Mouse (Mus musculus): ENCODE measurements at regions not wholly inside any gene's neighbourhood (a gene's known extent, or its start where the extent isn't known, plus 50 kb on each side); places are given as distances from the start of the nearest gene placed in this dataset.

DNA sequence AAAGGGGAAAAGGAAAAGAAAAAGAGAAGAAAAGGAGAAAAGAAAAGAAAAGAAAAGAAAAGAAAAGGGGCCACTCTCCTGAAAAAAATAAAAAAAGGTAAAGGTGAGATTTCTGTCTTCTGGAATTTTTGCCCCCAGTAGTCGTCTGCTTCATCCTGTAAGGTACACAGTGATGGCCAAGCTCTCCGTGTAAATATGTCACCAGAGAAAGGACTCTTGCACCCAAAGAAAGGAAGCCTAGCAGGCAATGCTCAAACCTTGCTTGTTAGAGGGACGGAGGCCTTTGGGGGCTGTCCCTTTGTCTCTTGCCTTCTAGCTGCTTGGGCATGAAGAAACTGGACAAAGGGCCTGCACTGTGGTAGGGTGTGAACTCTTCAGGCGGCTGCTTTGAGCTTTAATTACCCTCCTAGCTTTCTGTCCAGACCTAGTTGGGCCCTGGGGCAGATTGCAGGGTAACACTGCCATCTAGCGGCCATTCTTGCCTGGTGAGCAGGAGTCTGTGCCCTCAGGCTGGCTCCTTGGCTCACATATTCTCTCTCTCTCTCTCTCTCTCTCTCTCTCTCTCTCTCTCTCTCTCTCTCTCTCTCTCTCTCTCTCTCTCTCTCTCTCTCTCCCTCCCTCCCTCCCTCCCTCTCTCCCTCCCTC, 367.7 kb upstream of the Vrk2 start:
- Histone ChIP-seq H3K27ac (ENCODE audit: low read length) (no peak overlapping the region), H3K4me2 (replicated peaks; ENCODE audit: low read depth, low read length) (no peak overlapping the region), H3K27me3 (ENCODE audit: control insufficient read depth, insufficient read depth, low read length) (no peaks in the 10 kb centered on the region), H3K36me3 (ENCODE audit: control insufficient read depth, insufficient read depth, low read length) (no peaks in the 10 kb centered on the region), H3K4me3 (ENCODE audit: low read depth, low read length) (no peak overlapping the region), H3K9ac (replicated peaks; ENCODE audit: low read depth, low read length) (no peak overlapping the region), H3K9me3 (ENCODE audit: control insufficient read depth, low read depth, low read length) (no peaks in the 10 kb centered on the region), H3K4me1 (ENCODE audit: control insufficient read depth, insufficient read depth, low read length) (no peaks in the 10 kb centered on the region)
- peak; percentile 90 for ATAC-seq (ENCODE audit: insufficient number of reproducible peaks, insufficient read depth, low FRiP score, low read depth)
- 8% methylated on average over 5 of the region's 5 CpGs for WGBS

DNA sequence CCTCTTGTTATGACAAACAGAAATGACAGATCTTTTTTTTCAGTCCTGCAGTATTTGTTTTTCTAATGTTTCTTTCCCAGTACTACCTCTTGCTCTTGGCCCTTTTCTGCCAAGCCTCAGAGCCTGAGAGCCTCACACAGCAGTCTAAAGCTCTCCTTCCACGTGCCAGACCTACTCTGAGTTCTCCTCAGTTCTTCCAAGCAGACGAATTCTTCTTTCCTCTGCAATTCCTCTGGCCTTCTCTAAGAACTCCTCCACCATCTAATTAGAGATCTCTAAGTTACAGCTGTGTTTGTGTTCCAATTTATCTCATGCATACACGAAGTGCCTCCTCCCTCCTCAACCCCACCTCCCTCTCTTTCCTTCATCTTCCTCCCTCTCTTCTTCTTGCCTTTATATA, 362.4 kb upstream of the Vrk2 start:
- Histone ChIP-seq H3K9me3 (ENCODE audit: control insufficient read depth, low read depth, low read length) (no peaks in the 10 kb centered on the region), H3K4me2 (replicated peaks; ENCODE audit: low read depth, low read length) (no peak overlapping the region), H3K4me1 (ENCODE audit: control insufficient read depth, insufficient read depth, low read length) (no peaks in the 10 kb centered on the region), H3K4me3 (ENCODE audit: low read depth, low read length) (no peak overlapping the region), H3K9ac (replicated peaks; ENCODE audit: low read depth, low read length) (no peak overlapping the region), H3K36me3 (ENCODE audit: control insufficient read depth, insufficient read depth, low read length) (no peaks in the 10 kb centered on the region), H3K27ac (ENCODE audit: low read length) (no peak overlapping the region), H3K27me3 (ENCODE audit: control insufficient read depth, insufficient read depth, low read length) (no peaks in the 10 kb centered on the region)
- ATAC-seq (ENCODE audit: insufficient number of reproducible peaks, insufficient read depth, low FRiP score, low read depth), result no peak
- WGBS, result 61% methylated on average over 3 of the region's 3 CpGs

GRCm38 (mm10) chr11:26931766-26932165, 338.0 kb upstream of the Vrk2 start:
- H3K9ac ChIP-seq (replicated peaks; ENCODE audit: low read depth, low read length), result no peak overlapping the region
- no peaks in the 10 kb centered on the region for H3K4me1 ChIP-seq (ENCODE audit: control insufficient read depth, insufficient read depth, low read length)
- ATAC-seq (ENCODE audit: insufficient number of reproducible peaks, insufficient read depth, low FRiP score, low read depth), result no peak
- 33% methylated on average over 3 of the region's 3 CpGs for WGBS
- no peaks in the 10 kb centered on the region for H3K27me3 ChIP-seq (ENCODE audit: control insufficient read depth, insufficient read depth, low read length)
- H3K36me3 ChIP-seq (ENCODE audit: control insufficient read depth, insufficient read depth, low read length), result no peaks in the 10 kb centered on the region
- H3K4me2 ChIP-seq (replicated peaks; ENCODE audit: low read depth, low read length), result no peak overlapping the region
- no peak overlapping the region for H3K27ac ChIP-seq (ENCODE audit: low read length)
- H3K4me3 ChIP-seq (ENCODE audit: low read depth, low read length), result no peak overlapping the region
- no peaks in the 10 kb centered on the region for H3K9me3 ChIP-seq (ENCODE audit: control insufficient read depth, low read depth, low read length)

- no peak overlapping the region for H3K9ac ChIP-seq (replicated peaks; ENCODE audit: low read depth, low read length)
- H3K36me3 ChIP-seq (ENCODE audit: control insufficient read depth, insufficient read depth, low read length), result no peaks in the 10 kb centered on the region
- no peak for ATAC-seq (ENCODE audit: insufficient number of reproducible peaks, insufficient read depth, low FRiP score, low read depth)
- H3K27me3 ChIP-seq (ENCODE audit: control insufficient read depth, insufficient read depth, low read length), result no peaks in the 10 kb centered on the region
- WGBS, result 77% methylated on average over 3 of the region's 3 CpGs
- H3K4me3 ChIP-seq (ENCODE audit: low read depth, low read length), result no peak overlapping the region
- no peaks in the 10 kb centered on the region; the same call in 1 of the 2 replicates for H3K9me3 ChIP-seq (ENCODE audit: control insufficient read depth, low read depth, low read length)
- no peak overlapping the region for H3K4me2 ChIP-seq (replicated peaks; ENCODE audit: low read depth, low read length)
- H3K4me1 ChIP-seq (ENCODE audit: control insufficient read depth, insufficient read depth, low read length), result no peaks in the 10 kb centered on the region
- H3K27ac ChIP-seq (ENCODE audit: low read length), result no peak overlapping the region
These were observed 313.3 kb upstream of the Vrk2 start for GRCm38 (mm10) chr11:26907099-26907498.

GRCm38 (mm10) chr11:26881635-26882034, 287.8 kb upstream of the Vrk2 start:
- Histone ChIP-seq H3K9ac (replicated peaks; ENCODE audit: low read depth, low read length) (no peak overlapping the region), H3K27ac (ENCODE audit: low read length) (no peak overlapping the region), H3K4me3 (ENCODE audit: low read depth, low read length) (no peak overlapping the region), H3K36me3 (ENCODE audit: control insufficient read depth, insufficient read depth, low read length) (no peaks in the 10 kb centered on the region), H3K4me1 (ENCODE audit: control insufficient read depth, insufficient read depth, low read length) (no peaks in the 10 kb centered on the region), H3K4me2 (replicated peaks; ENCODE audit: low read depth, low read length) (no peak overlapping the region), H3K9me3 (ENCODE audit: control insufficient read depth, low read depth, low read length) (no peaks in the 10 kb centered on the region), H3K27me3 (ENCODE audit: control insufficient read depth, insufficient read depth, low read length) (no peaks in the 10 kb centered on the region)
- WGBS, result 50% methylated on average over 6 of the region's 6 CpGs
- ATAC-seq (ENCODE audit: insufficient number of reproducible peaks, insufficient read depth, low FRiP score, low read depth), result no peak

All from stomach, embryonic 14.5 days (tissue).